Mouse (Mus musculus) limb, embryonic 12.5 days (tissue): ENCODE results near the gene Samd14. TPM values are rescaled to one million over a fixed set of nuclear protein-coding genes. Genes with fewer than 3 reads are reported as not detected.

Experiments used
- ATAC-seq: fragments of 200-750 bp; cut with Nextera tagmentation; 2 replicates; pipeline ENCODE4 v1.8.0; 2017; ENCODE audit warnings: low read depth, moderate TSS enrichment; ENCODE audit not compliant: insufficient number of reproducible peaks, insufficient read depth, low FRiP score, low TSS enrichment
- H3K27ac ChIP-seq: fragments of 300-500 bp; sonication (generic); 2 replicates; pipeline ENCODE4 v1.5.1; 2016; ENCODE audit warnings: mild to moderate bottlenecking, moderate library complexity
- H3K27me3 ChIP-seq: fragments of 300-500 bp; sonication (generic); 2 replicates; pipeline ENCODE4 v1.6.1; 2016; ENCODE audit warnings: mild to moderate bottlenecking, moderate library complexity
- H3K36me3 ChIP-seq: fragments of 300-500 bp; sonication (generic); 2 replicates; pipeline ENCODE4 v1.6.1; 2016; ENCODE audit warnings: mild to moderate bottlenecking, moderate library complexity
- H3K4me1 ChIP-seq: fragments of 300-500 bp; sonication (generic); replicated peaks from 2 replicates; pipeline ENCODE4 v1.6.1; 2016
- H3K4me2 ChIP-seq: fragments of 300-500 bp; sonication (generic); 2 replicates; pipeline ENCODE4 v1.6.1; 2016; ENCODE audit warnings: mild to moderate bottlenecking, moderate library complexity
- H3K4me3 ChIP-seq: fragments of 300-500 bp; sonication (generic); replicated peaks from 2 replicates; pipeline ENCODE4 v1.5.1; 2016; ENCODE audit warnings: mild to moderate bottlenecking
- H3K9ac ChIP-seq: fragments of 300-500 bp; sonication (generic); replicated peaks from 2 replicates; pipeline ENCODE4 v1.6.1; 2016; ENCODE audit warnings: mild to moderate bottlenecking, moderate library complexity
- H3K9me3 ChIP-seq: fragments of 300-500 bp; sonication (generic); 2 replicates; pipeline ENCODE4 v1.6.1; 2016; ENCODE audit warnings: mild to moderate bottlenecking, moderate library complexity
- WGBS: fragments of 180-500 bp; shearing (Covaris S2); methylation state at CpG from one replicate; pipeline ENCODE4 v1.1.7; 2016; 5-methylcytosine and 5-hydroxymethylcytosine counted together
- polyA plus RNA-seq: library from polyadenylated mRNA; unstranded; fragments of >200 nt; fragmentation: Nextera tagmentation; extraction: Ambion mirVana; gene quantifications from 2 replicates; pipeline ENCODE4 v1.2.1, GENCODE M21; 2016

Gene Samd14
- polyA plus RNA-seq, 1 experiment from 2014 or later: 34.6 TPM

GRCm38 (mm10) chr11:95024439-95025184 lies 14.9 kb downstream of the Samd14 start:
- Histone ChIP-seq H3K36me3 (peaks cover 74% of the 10 kb centered on the region), H3K27ac (no peak overlapping the region), H3K4me1 (peaks cover 9% of the 10 kb centered on the region; the same call in 1 of the 2 replicates), H3K27me3 (0 out of 2 replicates have a peak, but pooled peaks cover 9% of the 10 kb centered on the region), H3K9ac (no peak overlapping the region), H3K4me2 (no peak overlapping the region), H3K4me3 (no peak overlapping the region), H3K9me3 (no peaks in the 10 kb centered on the region)
- WGBS: 76% methylated on average over 29 of the region's 29 CpGs
- ATAC-seq: no peak

GRCm38 (mm10) chr11:95025227-95026012 lies 15.7 kb downstream of the Samd14 start:
- Histone ChIP-seq H3K27me3 (0 out of 2 replicates have a peak, but pooled peaks cover 9% of the 10 kb centered on the region), H3K36me3 (peaks cover 68% of the 10 kb centered on the region), H3K9me3 (no peaks in the 10 kb centered on the region), H3K27ac (no peak overlapping the region), H3K9ac (no peak overlapping the region), H3K4me3 (no peak overlapping the region), H3K4me2 (no peak overlapping the region), H3K4me1 (peaks cover 9% of the 10 kb centered on the region; the same call in 1 of the 2 replicates)
- WGBS: 90% methylated on average over 11 of the region's 11 CpGs
- no peak for ATAC-seq

- Histone ChIP-seq H3K4me2 (no peak overlapping the region), H3K27me3 (0 out of 2 replicates have a peak, but pooled peaks cover 9% of the 10 kb centered on the region), H3K4me1 (peaks cover 9% of the 10 kb centered on the region; the same call in 1 of the 2 replicates), H3K9me3 (no peaks in the 10 kb centered on the region), H3K4me3 (no peak overlapping the region), H3K36me3 (peaks cover 61% of the 10 kb centered on the region), H3K27ac (no peak overlapping the region), H3K9ac (no peak overlapping the region)
- WGBS: 80% methylated on average over 6 of the region's 6 CpGs
- no peak for ATAC-seq
Observed at GRCm38 (mm10) chr11:95026090-95026542, 16.4 kb downstream of the Samd14 start.

- no peak overlapping the region for H3K27ac ChIP-seq
- H3K9ac ChIP-seq: no peak overlapping the region
- no peak overlapping the region for H3K4me3 ChIP-seq
- no peaks in the 10 kb centered on the region for H3K9me3 ChIP-seq
- H3K4me2 ChIP-seq: no peak overlapping the region
- 0 out of 2 replicates have a peak, but pooled peaks cover 9% of the 10 kb centered on the region for H3K27me3 ChIP-seq
- WGBS: 89% methylated on average over 6 of the region's 6 CpGs
- no peak for ATAC-seq
- peaks cover 9% of the 10 kb centered on the region; the same call in 1 of the 2 replicates for H3K4me1 ChIP-seq
- H3K36me3 ChIP-seq: peaks cover 57% of the 10 kb centered on the region
Observed at GRCm38 (mm10) chr11:95026849-95027248, 17.2 kb downstream of the Samd14 start.

GRCm38 (mm10) chr11:95027850-95028470 lies 18.3 kb downstream of the Samd14 start:
- no peak for ATAC-seq
- Histone ChIP-seq H3K27me3 (0 out of 2 replicates have a peak, but pooled peaks cover 12% of the 10 kb centered on the region), H3K9ac (peak overlapping the region; percentile 42), H3K4me1 (peaks cover 9% of the 10 kb centered on the region; the same call in 1 of the 2 replicates), H3K4me3 (no peak overlapping the region), H3K27ac (no peak overlapping the region), H3K4me2 (no peak overlapping the region), H3K36me3 (peaks cover 50% of the 10 kb centered on the region), H3K9me3 (no peaks in the 10 kb centered on the region)
- 16% methylated on average over 13 of the region's 13 CpGs for WGBS

- 0 out of 2 replicates have a peak, but pooled peaks cover 9% of the 10 kb centered on the region for H3K27me3 ChIP-seq
- H3K9me3 ChIP-seq: no peaks in the 10 kb centered on the region
- no peak overlapping the region for H3K9ac ChIP-seq
- no peak overlapping the region for H3K27ac ChIP-seq
- H3K4me2 ChIP-seq: no peak overlapping the region
- H3K4me1 ChIP-seq: peaks cover 5% of the 10 kb centered on the region; the same call in 1 of the 2 replicates
- H3K36me3 ChIP-seq: peaks cover 38% of the 10 kb centered on the region
- H3K4me3 ChIP-seq: no peak overlapping the region
- ATAC-seq: no peak
- 18% methylated on average over 6 of the region's 6 CpGs for WGBS
Observed at GRCm38 (mm10) chr11:95032945-95033344, 23.3 kb downstream of the Samd14 start.

- no peaks in the 10 kb centered on the region for H3K4me1 ChIP-seq
- 0 out of 2 replicates have a peak, but pooled peaks cover 3% of the 10 kb centered on the region for H3K27me3 ChIP-seq
- ATAC-seq: no peak
- H3K4me2 ChIP-seq: no peak overlapping the region
- H3K9me3 ChIP-seq: no peaks in the 10 kb centered on the region
- H3K36me3 ChIP-seq: peaks cover 44% of the 10 kb centered on the region
- H3K9ac ChIP-seq: no peak overlapping the region
- no peak overlapping the region for H3K4me3 ChIP-seq
- WGBS: 72% methylated on average over 14 of the region's 14 CpGs
- no peak overlapping the region for H3K27ac ChIP-seq
Observed at GRCm38 (mm10) chr11:95033617-95034016, 23.9 kb downstream of the Samd14 start.

- Histone ChIP-seq H3K36me3 (peaks cover 41% of the 10 kb centered on the region), H3K27ac (no peak overlapping the region), H3K9ac (no peak overlapping the region), H3K4me3 (no peak overlapping the region), H3K4me2 (no peak overlapping the region), H3K9me3 (no peaks in the 10 kb centered on the region), H3K4me1 (peaks cover 4% of the 10 kb centered on the region), H3K27me3 (0 out of 2 replicates have a peak, but pooled peaks cover 3% of the 10 kb centered on the region)
- WGBS: 74% methylated on average over 10 of the region's 10 CpGs
- ATAC-seq: no peak
Observed at GRCm38 (mm10) chr11:95034902-95035301, 25.2 kb downstream of the Samd14 start.

GRCm38 (mm10) chr11:95036521-95036920 lies 26.8 kb downstream of the Samd14 start:
- H3K9ac ChIP-seq: no peak overlapping the region
- ATAC-seq: no peak
- H3K9me3 ChIP-seq: no peaks in the 10 kb centered on the region
- WGBS: 95% methylated on average over 5 of the region's 5 CpGs
- H3K4me1 ChIP-seq: peaks cover 12% of the 10 kb centered on the region
- peaks cover 40% of the 10 kb centered on the region for H3K36me3 ChIP-seq
- H3K27ac ChIP-seq: no peak overlapping the region
- no peak overlapping the region for H3K4me3 ChIP-seq
- 0 out of 2 replicates have a peak, but pooled peaks cover 3% of the 10 kb centered on the region for H3K27me3 ChIP-seq
- H3K4me2 ChIP-seq: no peak overlapping the region

- H3K4me1 ChIP-seq: peaks cover 18% of the 10 kb centered on the region
- no peak overlapping the region for H3K27ac ChIP-seq
- no peak overlapping the region for H3K9ac ChIP-seq
- 54% methylated on average over 6 of the region's 6 CpGs for WGBS
- 0 out of 2 replicates have a peak, but pooled peaks cover 3% of the 10 kb centered on the region for H3K27me3 ChIP-seq
- no peak overlapping the region for H3K4me2 ChIP-seq
- no peak for ATAC-seq
- no peak overlapping the region for H3K4me3 ChIP-seq
- peaks cover 33% of the 10 kb centered on the region for H3K36me3 ChIP-seq
- H3K9me3 ChIP-seq: no peaks in the 10 kb centered on the region
Observed at GRCm38 (mm10) chr11:95037306-95037705, 27.6 kb downstream of the Samd14 start.
